Mouse (Mus musculus): Measurements from ENCODE around the gene Gm4744. TPM values are rescaled to one million over a fixed set of nuclear protein-coding genes. Genes with fewer than 3 reads are reported as not detected.
"Not testable (repeated sequence)": the region's sequence is repeated elsewhere in the genome, so short reads cannot be mapped to it uniquely, and the experiment has no call there.

Gene Gm4744
- not detected for polyA plus RNA-seq (2012; fragmentation: generic; extraction: Trizol)
- long read RNA-seq, experiment 1: 0 reads
- long read RNA-seq, experiment 2: 0 reads

DNA sequence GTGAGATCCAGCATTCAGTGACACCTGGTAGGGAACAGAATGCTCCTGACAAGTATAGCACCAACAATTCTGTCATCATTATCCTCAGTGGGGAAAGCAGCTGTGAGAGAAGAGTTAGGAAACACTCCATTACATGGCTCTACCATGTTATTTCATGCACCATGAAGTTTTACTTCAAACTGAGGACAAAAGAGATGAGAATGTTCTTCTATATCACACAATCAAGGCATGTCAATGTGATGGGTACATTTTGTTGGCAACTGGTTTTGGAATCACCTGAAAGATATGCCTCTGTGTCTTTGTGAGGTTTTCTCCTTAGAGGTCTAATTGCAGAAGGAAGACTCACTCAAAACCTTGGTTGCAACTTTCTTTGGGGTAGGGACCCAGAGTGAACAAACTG is at the start of gene Gm4744:
Gene Gm4744, minus strand, starts transcription at position 101 of the 400 bp plus-strand sequence.
- Histone ChIP-seq H3K79me3 (ENCODE audit: low read depth) (no peaks in the 10 kb centered on the region), H3K36me3 (ENCODE audit: control insufficient read depth, insufficient read depth) (no peaks in the 10 kb centered on the region), H3K4me3 (ENCODE audit: insufficient read depth, poor library complexity, severe bottlenecking) (no peak within 1 kb of the TSS), H3ac (ENCODE audit: control insufficient read depth, insufficient read length, low read depth) (no peak within 1 kb of the TSS), H3K79me2 (ENCODE audit: control insufficient read depth, insufficient read depth) (no peaks in the 10 kb centered on the region), H3K27me3 (ENCODE audit: control insufficient read depth, insufficient read depth, insufficient read length) (no peaks in the 10 kb centered on the region)
- TF ChIP-seq MAX (IDR thresholded peaks at IDR 0.05): no peak
- TF ChIP-seq FOSL1 (IDR thresholded peaks at IDR 0.05; ENCODE audit: insufficient read depth, low read length, poor library complexity, severe bottlenecking): no peak
- no peak for TF ChIP-seq CTCF (IDR thresholded peaks at IDR 0.05; ENCODE audit: control insufficient read depth, insufficient read depth, insufficient read length)

DNA sequence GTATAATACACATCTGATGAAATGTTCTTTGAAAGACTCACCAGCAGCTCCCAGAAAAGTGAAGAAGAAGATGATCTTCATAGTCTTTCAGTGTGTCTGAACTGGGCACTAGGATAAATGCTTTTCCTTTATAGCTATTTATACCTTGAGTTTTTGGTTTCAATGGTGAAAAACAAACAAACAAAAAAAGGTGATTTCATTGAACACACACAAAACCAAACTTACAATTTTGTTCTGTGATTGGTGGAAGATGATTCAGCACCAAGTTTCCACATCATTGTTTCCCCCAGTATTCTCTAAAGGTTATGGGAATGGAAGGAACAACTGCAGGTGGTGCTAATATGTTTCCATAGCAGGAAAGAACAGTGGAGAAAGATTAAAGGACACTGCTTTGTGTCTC is 47.7 kb upstream of the Gm4744 start, which contains the start of gene Gm2663:
Gene Gm2663, minus strand, starts transcription at position 101 of the 400 bp plus-strand sequence.
- H3K79me2 ChIP-seq (ENCODE audit: control insufficient read depth, insufficient read depth); H3K36me3 ChIP-seq (ENCODE audit: control insufficient read depth, insufficient read depth); H3K27me3 ChIP-seq (ENCODE audit: control insufficient read depth, insufficient read depth, insufficient read length); H3K4me3 ChIP-seq (ENCODE audit: insufficient read depth, poor library complexity, severe bottlenecking); H3K79me3 ChIP-seq (ENCODE audit: low read depth); H3ac ChIP-seq (ENCODE audit: control insufficient read depth, insufficient read length, low read depth): not testable (repeated sequence)

DNA sequence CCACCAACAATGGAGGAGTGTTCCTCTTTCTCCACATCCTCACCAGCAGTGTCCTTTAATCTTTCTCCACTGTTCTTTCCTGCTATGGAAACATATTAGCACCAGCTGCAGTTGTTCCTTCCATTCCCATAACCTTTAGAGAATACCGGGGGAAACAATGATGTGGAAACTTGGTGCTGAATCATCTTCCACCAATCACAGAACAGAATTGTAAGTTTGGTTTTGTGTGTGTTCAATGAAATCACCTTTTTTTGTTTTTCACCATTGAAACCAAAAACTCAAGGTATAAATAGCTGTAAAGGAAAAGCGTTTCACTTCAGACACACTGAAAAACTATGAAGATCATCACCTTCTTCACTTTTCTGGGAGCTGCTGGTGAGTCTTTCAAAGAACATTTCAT is 12.8 kb upstream of the Gm4744 start, which contains the start of gene 1810009J06Rik:
Gene 1810009J06Rik, plus strand, starts transcription at position 301 of the 400 bp plus-strand sequence.
- H3K4me3 ChIP-seq (ENCODE audit: insufficient read depth, poor library complexity, severe bottlenecking); H3K79me3 ChIP-seq (ENCODE audit: low read depth); H3ac ChIP-seq (ENCODE audit: control insufficient read depth, insufficient read length, low read depth); H3K27me3 ChIP-seq (ENCODE audit: control insufficient read depth, insufficient read depth, insufficient read length); H3K79me2 ChIP-seq (ENCODE audit: control insufficient read depth, insufficient read depth); H3K36me3 ChIP-seq (ENCODE audit: control insufficient read depth, insufficient read depth): not testable (repeated sequence)

DNA sequence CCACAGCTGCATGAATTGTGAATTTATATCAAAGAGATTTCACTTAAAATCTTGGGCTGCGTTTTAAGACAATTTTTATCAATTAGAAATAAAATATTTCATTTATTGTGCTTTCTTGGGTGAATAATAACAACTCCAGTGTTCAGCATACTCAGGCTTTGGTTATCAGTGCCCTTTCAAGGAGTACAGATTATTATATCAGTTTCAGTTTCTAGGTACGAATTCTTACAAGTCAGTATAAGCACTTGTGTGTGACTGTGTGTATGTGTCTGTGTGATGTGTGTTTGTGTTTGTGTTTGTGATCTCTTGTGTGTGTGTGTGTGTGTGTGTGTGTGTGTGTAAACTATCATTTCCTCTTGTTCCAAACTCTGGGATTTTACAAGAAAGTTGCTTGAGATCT is 2.0 kb upstream of the Gm4744 start:
- H3K79me3 ChIP-seq (ENCODE audit: low read depth): no peaks in the 10 kb centered on the region
- H3K27me3 ChIP-seq (ENCODE audit: control insufficient read depth, insufficient read depth, insufficient read length): no peaks in the 10 kb centered on the region
- H3K79me2 ChIP-seq (ENCODE audit: control insufficient read depth, insufficient read depth): no peaks in the 10 kb centered on the region
- TF ChIP-seq FOSL1 (IDR thresholded peaks at IDR 0.05; ENCODE audit: insufficient read depth, low read length, poor library complexity, severe bottlenecking) (no peak), CTCF (IDR thresholded peaks at IDR 0.05; ENCODE audit: control insufficient read depth, insufficient read depth, insufficient read length) (no peak), MYOD1 (IDR thresholded peaks at IDR 0.05; ENCODE audit: control insufficient read depth, insufficient read length, low read depth) (no peak), MAX (IDR thresholded peaks at IDR 0.05) (no peak), USF1 (IDR thresholded peaks at IDR 0.05; ENCODE audit: low read depth) (no peak), MYOG (IDR thresholded peaks at IDR 0.05; ENCODE audit: control insufficient read depth, extremely low read depth, insufficient read length) (no peak), CEBPB (IDR thresholded peaks at IDR 0.05; ENCODE audit: low read depth) (no peak)
- no peaks in the 10 kb centered on the region for H3K36me3 ChIP-seq (ENCODE audit: control insufficient read depth, insufficient read depth)
- H3ac ChIP-seq (ENCODE audit: control insufficient read depth, insufficient read length, low read depth): no peak overlapping the region
- H3K4me3 ChIP-seq (ENCODE audit: insufficient read depth, poor library complexity, severe bottlenecking): no peak overlapping the region

DNA sequence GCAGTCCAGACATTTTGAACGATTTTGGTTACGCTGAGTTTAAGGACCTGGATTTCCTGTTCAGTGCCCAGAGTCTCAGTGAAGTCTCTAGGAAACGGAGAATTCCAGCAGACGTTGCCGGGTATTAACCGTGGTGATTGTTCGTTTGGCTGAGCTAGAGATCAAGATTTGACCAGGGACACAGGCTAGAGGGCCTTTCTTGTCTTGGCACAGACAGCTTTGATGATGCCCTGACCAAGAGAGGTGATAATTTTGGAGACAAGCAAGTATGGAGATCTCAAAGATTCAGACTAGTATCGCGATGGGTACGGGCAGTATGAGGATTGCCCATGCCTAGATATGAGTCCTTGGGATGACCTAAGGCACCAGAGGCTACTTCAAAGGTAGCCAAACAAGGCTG is 11.2 kb downstream of the Gm4744 start, which contains the start of gene 1700074P13Rik:
Gene 1700074P13Rik, minus strand, starts transcription at position 101 of the 400 bp plus-strand sequence.
- H3K36me3 ChIP-seq (ENCODE audit: control insufficient read depth, insufficient read depth): no peaks in the 10 kb centered on the region
- no peak for TF ChIP-seq CTCF (IDR thresholded peaks at IDR 0.05; ENCODE audit: control insufficient read depth, insufficient read depth, insufficient read length)
- no peak for TF ChIP-seq MYOG (IDR thresholded peaks at IDR 0.05; ENCODE audit: control insufficient read depth, extremely low read depth, insufficient read length)
- no peak for TF ChIP-seq MYOD1 (IDR thresholded peaks at IDR 0.05; ENCODE audit: control insufficient read depth, insufficient read length, low read depth)
- no peak for TF ChIP-seq USF1 (IDR thresholded peaks at IDR 0.05; ENCODE audit: low read depth)
- TF ChIP-seq MAX (IDR thresholded peaks at IDR 0.05): no peak
- no peak for TF ChIP-seq FOSL1 (IDR thresholded peaks at IDR 0.05; ENCODE audit: insufficient read depth, low read length, poor library complexity, severe bottlenecking)
- TF ChIP-seq CEBPB (IDR thresholded peaks at IDR 0.05; ENCODE audit: low read depth): no peak
- no peaks in the 10 kb centered on the region for H3K79me2 ChIP-seq (ENCODE audit: control insufficient read depth, insufficient read depth)
- H3K79me3 ChIP-seq (ENCODE audit: low read depth): no peaks in the 10 kb centered on the region
- H3K27me3 ChIP-seq (ENCODE audit: control insufficient read depth, insufficient read depth, insufficient read length): no peaks in the 10 kb centered on the region
- no peak within 1 kb of the TSS for H3ac ChIP-seq (ENCODE audit: control insufficient read depth, insufficient read length, low read depth)
- no peak within 1 kb of the TSS for H3K4me3 ChIP-seq (ENCODE audit: insufficient read depth, poor library complexity, severe bottlenecking)

DNA sequence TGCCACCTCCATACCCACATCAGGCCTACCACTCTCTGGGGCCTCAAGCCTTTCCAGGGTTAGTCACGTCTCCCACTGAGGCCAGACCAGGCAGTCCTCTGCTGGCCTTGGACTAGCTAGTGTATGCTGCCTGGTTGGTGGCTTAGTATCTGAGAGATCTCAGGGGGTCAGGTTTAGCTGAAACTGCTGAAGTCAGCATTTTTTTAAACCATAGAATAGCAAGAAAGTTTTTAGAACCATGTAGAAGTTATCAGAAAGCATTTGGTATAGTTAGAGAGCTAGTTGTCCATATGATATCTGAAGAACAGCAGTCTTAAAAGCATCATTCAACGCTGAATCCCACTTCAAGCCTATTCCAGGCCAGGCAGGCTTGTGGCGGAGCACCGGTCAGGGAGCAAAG is 31.7 kb downstream of the Gm4744 start:
- Histone ChIP-seq H3K27me3 (ENCODE audit: control insufficient read depth, insufficient read depth, insufficient read length) (no peaks in the 10 kb centered on the region), H3ac (ENCODE audit: control insufficient read depth, insufficient read length, low read depth) (no peak overlapping the region), H3K36me3 (ENCODE audit: control insufficient read depth, insufficient read depth) (no peaks in the 10 kb centered on the region), H3K4me3 (ENCODE audit: insufficient read depth, poor library complexity, severe bottlenecking) (no peak overlapping the region), H3K79me2 (ENCODE audit: control insufficient read depth, insufficient read depth) (no peaks in the 10 kb centered on the region), H3K79me3 (ENCODE audit: low read depth) (no peaks in the 10 kb centered on the region)
- no peak for TF ChIP-seq MAX (IDR thresholded peaks at IDR 0.05)
- TF ChIP-seq CTCF (IDR thresholded peaks at IDR 0.05; ENCODE audit: control insufficient read depth, insufficient read depth, insufficient read length): no peak
- no peak for TF ChIP-seq CEBPB (IDR thresholded peaks at IDR 0.05; ENCODE audit: low read depth)
- TF ChIP-seq MYOD1 (IDR thresholded peaks at IDR 0.05; ENCODE audit: control insufficient read depth, insufficient read length, low read depth): no peak
- no peak for TF ChIP-seq USF1 (IDR thresholded peaks at IDR 0.05; ENCODE audit: low read depth)
- TF ChIP-seq MYOG (IDR thresholded peaks at IDR 0.05; ENCODE audit: control insufficient read depth, extremely low read depth, insufficient read length): no peak
- TF ChIP-seq FOSL1 (IDR thresholded peaks at IDR 0.05; ENCODE audit: insufficient read depth, low read length, poor library complexity, severe bottlenecking): no peak

All from C2C12 (cell line).